Mouse (Mus musculus): ENCODE results near the gene Gng2.

DNA sequence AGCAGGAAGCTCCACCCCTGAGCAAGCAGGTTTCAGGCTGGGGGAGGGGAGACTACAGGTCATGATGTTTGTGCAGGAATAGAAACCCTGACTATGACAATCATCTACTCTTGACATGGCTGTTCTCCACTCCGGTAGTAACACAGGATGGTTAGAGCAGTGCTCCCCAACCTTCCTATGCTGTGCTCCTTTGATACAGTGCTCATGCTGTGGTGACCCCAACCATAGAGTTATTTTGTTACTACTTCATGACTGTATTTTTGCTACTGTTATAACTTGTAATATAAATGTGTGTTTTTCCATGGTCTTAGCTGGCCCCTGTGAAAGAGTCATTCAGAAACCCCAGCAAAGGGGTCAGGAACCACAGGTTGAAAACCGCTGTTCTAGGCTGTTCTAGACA is 46.5 kb upstream of the Gng2 start:
- TF ChIP-seq POLR2A (IDR thresholded peaks at IDR 0.05; ENCODE audit: low read depth, low read length) (no peak), CTCF (IDR thresholded peaks at IDR 0.05; ENCODE audit: extremely low read depth, insufficient read length, insufficient replicate concordance, low read depth, low read length) (no peak)

Measured in small intestine, adult 2 months (tissue).